Comparison of ENCODE assay signal across 15 mouse cellular contexts in the genomic region with DNA sequence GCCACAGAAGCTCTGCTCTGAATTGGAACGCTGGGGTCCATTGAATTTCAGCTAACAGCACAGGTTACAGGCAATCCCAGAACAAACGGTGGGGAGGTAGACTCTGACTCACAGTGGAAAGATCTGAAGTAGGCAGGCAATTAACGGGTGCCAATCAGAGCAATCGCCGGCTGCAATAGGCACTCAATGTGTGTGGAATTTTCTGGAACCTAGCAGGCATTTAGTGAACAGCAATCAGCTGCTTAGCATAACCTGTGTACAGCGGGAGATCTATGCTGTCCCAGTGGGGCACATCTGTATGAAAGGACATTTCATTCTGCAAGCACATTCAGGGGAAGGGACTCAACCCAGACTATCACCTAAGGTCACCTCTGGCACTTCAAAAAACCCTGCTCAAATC.
DNase-seq lines count a peak whose midpoint lies in the region; TF ChIP-seq lines count a peak whose summit lies in the region.
"Had no signal": no experiment of that assay in that cellular context is flagged by ENCODE, and none has a peak within 500 bp of the region (broad histone marks: within the 10 kb centered on the region; RNA-seq: fewer than 3 reads in every experiment).

No protein-coding gene starts in this region.

- intact Hi-C loops in left cerebral cortex, postnatal 4 days (cut with DNase I) = no loop called here

- no peak for TF ChIP-seq CTCF in brain, embryonic 14.5 days (IDR thresholded peaks at IDR 0.05; ENCODE audit: borderline replicate concordance, extremely low read depth, insufficient read depth, insufficient read length)

- DNase-seq in R1 (ENCODE audit: low read depth, low spot score) = peak; percentile 73
- peak; percentile 60 for DNase-seq in ZHBTc4 (ENCODE audit: low read depth, low spot score)
- peak; percentile 33 for DNase-seq in brain, embryonic 14.5 days (ENCODE audit: low read depth)
- no peak for DNase-seq in testis, postnatal 14 days (ENCODE audit: low spot score)
- DNase-seq in left cerebral cortex, postnatal 4 days = no peak
- DNase-seq: adrenal gland, adult 2 months; adrenal gland, postnatal 10 days; adrenal gland, postnatal 25 days; cerebellum, adult 11 months; cerebellum, adult 18-20 months; cerebellum, adult 8-10 months; cerebellum, adult 9-11 months; cerebellum, postnatal 14 days; cerebellum, postnatal 36 days; embryo, embryonic 11 days had no signal

- TF ChIP-seq POLR2A in brain, embryonic 14.5 days (IDR thresholded peaks at IDR 0.05; ENCODE audit: borderline replicate concordance, extremely low read depth, insufficient read depth, insufficient read length, poor library complexity, severe bottlenecking) = no peak

Comparison
In these comparisons a context has a peak if more than half of its experiments do, and no peak if none do; other contexts are left out.
1. DNase-seq: peak in R1 (single experiment), ZHBTc4 (single experiment) and brain, embryonic 14.5 days (single experiment); none in testis, postnatal 14 days (single experiment) and left cerebral cortex, postnatal 4 days (single experiment).